Mouse (Mus musculus) ovary, adult 18-20 months (tissue): ENCODE data around the gene Krtap2-4.
A peak's percentile ranks its signal among the peaks of the same experiment; 100 is the strongest.
"Not testable (repeated sequence)": the region's sequence is repeated elsewhere in the genome, so short reads cannot be mapped to it uniquely, and the experiment has no call there.

Experiments
- DNase-seq: peaks from one replicate; pipeline ENCODE4 v3.0.0; 2022; ENCODE audit warnings: low spot score, mixed read lengths

Gene Krtap2-4

GRCm38 (mm10) chr11:99614796-99615363, at the start of gene Krtap2-4:
TSS of gene Krtap2-4 (minus strand) at chr11:99614846.
- DNase-seq = no peak

DNA sequence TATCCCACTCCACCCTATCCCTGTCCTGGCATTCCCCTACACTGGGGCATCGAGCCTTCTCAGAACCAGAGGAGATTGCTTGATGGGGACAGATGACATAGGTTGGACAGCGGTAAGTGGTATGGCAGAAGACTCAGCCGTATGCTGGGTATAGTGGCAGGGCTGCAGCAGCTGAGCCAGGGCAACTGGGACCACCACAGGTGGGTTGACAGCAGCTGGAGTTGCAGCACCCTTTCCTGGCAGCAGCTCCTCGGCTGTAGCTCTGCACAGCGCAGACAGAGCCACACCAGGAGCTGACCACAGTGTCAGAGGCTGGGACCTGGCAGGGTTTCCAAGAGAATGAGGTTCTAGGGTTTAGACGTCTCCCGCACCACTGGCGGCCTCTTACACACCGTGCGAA, 48.2 kb upstream of the Krtap2-4 start:
- DNase-seq = no peak

- no peak for DNase-seq
Observed at GRCm38 (mm10) chr11:99659256-99659655, 44.6 kb upstream of the Krtap2-4 start.

GRCm38 (mm10) chr11:99658467-99659010, 43.9 kb upstream of the Krtap2-4 start, which contains the start of gene Gm11563:
TSS of gene Gm11563 (minus strand) at chr11:99658960.
- DNase-seq = not testable (repeated sequence)

DNA sequence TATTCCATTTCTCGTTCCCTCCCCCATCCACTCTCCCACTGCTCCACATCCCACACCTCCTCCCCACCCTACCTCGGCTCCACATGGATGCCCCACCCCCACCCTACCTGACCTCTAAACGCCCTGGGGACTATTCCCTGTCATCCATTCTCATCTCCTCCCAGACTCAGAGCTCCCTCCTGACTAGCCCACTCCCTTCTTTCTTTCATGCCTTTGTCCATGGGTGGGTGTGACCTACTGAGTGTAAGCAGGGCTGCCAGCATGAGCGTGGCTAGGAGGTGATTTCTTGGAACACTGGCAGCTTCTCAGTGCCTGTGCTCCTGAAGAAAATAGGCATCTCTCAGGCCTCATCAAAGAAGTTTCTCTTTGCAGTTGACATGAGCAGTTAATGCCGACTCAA, 42.4 kb upstream of the Krtap2-4 start:
- no peak for DNase-seq

GRCm38 (mm10) chr11:99650136-99650535, 35.5 kb upstream of the Krtap2-4 start, which contains the start of gene Gm11555:
TSS of gene Gm11555 (minus strand) at chr11:99650236.
- DNase-seq = no peak

DNA sequence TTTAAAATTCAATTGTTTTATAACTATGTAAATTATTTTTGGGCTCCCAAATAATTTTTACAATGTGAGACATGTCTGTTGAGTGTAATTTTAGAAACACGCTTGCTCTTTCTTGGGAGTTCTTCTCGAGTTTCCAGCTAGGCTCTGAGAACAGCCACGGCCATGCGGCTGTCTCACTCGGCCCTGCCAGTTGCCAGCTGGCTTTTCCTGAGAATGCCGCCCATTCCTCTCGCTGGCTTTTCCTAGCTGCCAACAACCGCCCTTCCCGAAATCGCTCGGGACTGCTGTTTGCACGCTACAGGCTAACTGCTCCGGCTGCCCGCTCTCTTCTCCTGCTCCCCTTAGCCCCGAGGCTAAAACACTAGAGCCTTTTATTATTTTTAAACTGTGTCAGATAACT, 31.8 kb upstream of the Krtap2-4 start:
- no peak for DNase-seq

- DNase-seq = no peak
Observed at GRCm38 (mm10) chr11:99644351-99644750, 29.7 kb upstream of the Krtap2-4 start.

DNA sequence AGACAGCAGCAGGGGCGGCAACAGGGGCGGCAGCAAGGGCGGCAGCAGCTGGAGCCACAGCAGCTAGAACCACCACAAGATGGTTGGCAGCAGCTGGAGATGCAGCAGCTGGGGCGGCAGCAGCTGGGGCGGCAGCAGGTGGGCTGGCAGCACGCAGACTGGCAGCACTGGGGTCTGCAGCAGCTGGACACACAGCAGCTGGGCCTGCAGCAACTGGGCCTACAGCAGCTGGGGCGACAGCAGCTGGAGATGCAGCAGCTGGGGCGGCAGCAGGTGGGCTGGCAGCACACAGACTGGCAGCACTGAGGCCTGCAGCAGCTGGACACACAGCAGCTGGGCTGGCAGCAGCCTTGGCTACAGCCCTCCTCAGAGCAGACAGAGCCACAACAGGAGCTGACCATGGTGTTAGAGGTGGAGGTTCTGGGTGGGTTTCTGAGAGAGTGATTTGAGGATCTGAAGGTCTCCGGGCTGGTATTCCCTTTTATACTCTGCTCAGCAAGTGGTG, 29.0 kb upstream of the Krtap2-4 start, which contains the start of gene Krtap4-7:
Krtap4-7 (minus strand) TSS at position 455 of the 505 bp plus-strand sequence.
- not testable (repeated sequence) for DNase-seq

DNA sequence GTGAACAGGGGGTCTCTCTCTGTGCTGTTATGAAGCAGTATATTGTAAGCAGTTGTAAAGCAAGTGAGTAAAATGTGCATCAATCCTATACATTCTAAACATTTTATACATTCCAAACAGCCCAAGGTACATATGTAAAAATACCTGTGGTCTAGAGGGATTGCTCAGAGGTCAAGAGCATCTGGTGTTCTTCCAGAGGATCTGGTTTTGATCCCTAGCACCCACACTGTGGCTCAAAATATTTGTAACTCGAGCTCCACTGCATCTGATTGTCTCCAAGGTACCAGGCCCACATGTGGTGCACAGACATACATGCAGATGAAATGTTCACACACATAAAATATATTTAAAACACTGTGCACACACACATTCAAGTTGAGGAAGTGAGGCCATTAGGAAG, 26.3 kb upstream of the Krtap2-4 start:
- DNase-seq = no peak

DNA sequence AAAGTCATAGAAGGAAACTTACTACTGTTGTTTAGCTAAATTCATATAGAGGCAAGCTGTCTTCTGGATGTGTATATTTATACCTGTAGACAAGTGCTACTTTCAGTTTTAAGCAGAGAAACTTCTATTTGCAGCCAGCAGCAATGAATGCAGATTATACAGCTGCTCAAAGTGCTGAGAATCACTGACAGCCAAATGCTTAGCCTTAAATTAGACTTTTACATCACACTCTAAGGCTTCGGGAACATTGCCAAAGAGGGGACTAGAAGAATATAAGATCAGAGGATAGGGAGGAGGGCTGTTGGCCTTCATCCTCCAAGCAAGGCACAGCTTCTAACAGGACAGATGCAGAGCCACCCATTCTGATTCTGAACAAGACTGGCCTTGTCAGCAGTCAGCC, 22.4 kb upstream of the Krtap2-4 start:
- DNase-seq = no peak

DNA sequence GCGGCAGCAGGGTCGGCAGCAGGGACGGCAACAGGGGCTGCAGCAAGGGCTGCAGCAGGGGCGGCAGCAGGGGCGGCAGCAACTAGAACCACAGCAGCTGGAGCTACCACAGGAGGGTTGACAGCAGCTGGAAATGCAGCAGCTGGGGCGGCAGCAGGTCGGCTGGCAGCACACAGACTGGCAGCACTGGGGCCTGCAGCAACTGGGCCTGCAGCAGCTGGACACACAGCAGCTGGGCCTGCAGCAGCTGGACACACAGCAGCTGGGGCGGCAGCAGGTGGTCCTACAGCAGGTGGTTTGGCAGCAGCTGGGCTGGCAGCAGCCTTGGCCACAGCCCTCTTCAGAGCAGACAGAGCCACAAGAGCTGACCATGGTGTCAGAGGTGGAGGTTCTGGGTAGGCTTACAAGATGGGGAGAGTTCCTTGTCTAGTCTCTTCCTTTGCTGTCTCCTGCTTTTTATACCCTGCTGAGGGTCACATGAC, 20.0 kb upstream of the Krtap2-4 start, which contains the start of gene Krtap4-2:
Krtap4-2 (minus strand) TSS at position 432 of the 482 bp plus-strand sequence.
- DNase-seq = no peak

DNA sequence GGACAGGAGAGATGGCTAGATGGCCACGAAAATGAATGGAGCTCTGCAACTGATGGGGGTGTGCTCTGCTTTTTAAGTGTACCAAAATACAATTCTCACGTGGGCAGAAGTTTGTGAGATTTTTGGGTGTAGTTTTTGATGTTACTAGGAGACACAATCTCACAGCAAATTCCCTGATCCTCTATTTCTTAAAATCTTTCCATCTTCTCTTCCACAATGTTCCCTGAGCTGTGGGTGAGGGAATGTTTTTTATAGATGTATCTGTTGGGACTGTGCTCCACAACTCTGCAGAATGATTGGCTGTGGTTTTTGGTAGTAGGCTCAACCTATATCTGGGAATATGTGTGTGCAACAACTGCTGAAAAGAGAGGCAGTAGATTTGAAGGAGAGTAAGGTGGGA, 18.6 kb upstream of the Krtap2-4 start:
- DNase-seq = no peak

GRCm38 (mm10) chr11:99630890-99631289, 16.2 kb upstream of the Krtap2-4 start:
- DNase-seq = no peak

DNA sequence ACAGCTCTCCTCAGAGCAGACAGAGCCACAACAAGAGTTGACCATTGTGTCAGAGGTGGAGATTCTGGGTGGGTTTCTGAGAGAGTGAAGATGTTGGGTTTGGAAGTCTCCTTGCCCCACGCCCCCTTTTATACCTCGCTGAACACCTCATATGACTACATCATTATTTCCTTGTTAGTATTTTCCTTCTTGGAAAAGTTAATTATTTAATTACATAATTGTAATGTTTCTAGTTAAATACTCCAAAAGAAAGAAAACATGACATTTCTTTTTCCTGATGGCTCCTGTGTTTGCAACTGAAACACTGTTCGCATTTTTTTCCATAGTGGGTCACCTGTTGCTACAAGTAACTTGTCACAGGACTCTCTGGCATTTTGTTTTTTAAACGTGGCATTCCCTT, 13.5 kb upstream of the Krtap2-4 start, which contains the start of gene Krtap4-1:
Krtap4-1 (minus strand) TSS at position 101 of the 400 bp plus-strand sequence.
- no peak for DNase-seq

DNA sequence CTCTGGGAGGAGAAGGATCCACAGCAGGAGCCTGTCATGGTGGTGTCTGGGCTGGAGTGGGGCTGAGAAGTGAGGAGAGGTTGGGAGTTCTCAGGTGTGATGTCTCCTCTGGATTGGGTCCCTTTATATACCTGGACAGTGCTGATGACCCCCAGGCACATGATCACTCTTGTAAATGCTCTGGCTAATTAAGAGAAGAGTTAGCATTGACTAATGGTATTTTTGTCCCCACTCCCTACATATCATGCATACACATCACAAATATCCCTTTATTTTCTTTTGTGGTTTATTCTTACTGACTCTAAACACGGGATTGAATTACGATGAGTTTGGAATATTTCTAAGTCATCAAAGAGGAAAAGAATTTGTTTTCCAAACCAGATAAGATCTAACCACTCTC, 5.7 kb upstream of the Krtap2-4 start, which contains the start of gene Gm11562:
Gm11562 (minus strand) TSS at position 101 of the 400 bp plus-strand sequence.
- no peak for DNase-seq

- DNase-seq = not testable (repeated sequence)
Observed at GRCm38 (mm10) chr11:99610089-99610488, 4.6 kb downstream of the Krtap2-4 start, which contains the start of gene Gm11937. TSS of gene Gm11937 (minus strand) at chr11:99610189.

- DNase-seq = no peak
Observed at GRCm38 (mm10) chr11:99609126-99609525, 5.5 kb downstream of the Krtap2-4 start.

- not testable (repeated sequence) for DNase-seq
Observed at GRCm38 (mm10) chr11:99603208-99603607, 11.4 kb downstream of the Krtap2-4 start, which contains the start of gene Gm11938. TSS of gene Gm11938 (minus strand) at chr11:99603308.

- DNase-seq = not testable (repeated sequence)
Observed at GRCm38 (mm10) chr11:99597742-99598141, 16.9 kb downstream of the Krtap2-4 start, which contains the start of gene Krtap9-3. TSS of gene Krtap9-3 (minus strand) at chr11:99598105.

GRCm38 (mm10) chr11:99590981-99591380, 23.7 kb downstream of the Krtap2-4 start, which contains the start of gene Krtap1-3:
TSS of gene Krtap1-3 (minus strand) at chr11:99591339.
- no peak for DNase-seq

DNA sequence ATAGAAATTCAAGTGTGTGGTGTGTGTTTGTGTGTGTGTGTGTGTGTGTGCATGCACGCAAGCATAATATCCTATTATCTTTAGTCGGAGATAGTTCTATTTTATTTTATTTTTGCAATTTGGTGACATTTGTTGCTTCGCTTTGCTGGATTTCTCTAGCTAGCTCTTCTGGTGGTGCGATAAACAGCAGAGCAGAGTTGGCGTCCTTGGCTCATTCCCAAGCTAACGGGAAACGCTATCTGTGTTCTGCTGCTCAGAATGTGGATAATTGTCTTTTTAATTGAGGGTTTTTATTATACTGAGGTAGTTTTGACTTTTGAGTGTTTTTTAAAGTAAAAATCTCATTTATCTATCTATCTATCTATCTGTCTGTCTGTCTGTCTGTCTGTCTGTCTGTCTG, 29.6 kb downstream of the Krtap2-4 start:
- peak; percentile 19 for DNase-seq

GRCm38 (mm10) chr11:99583245-99583704, 31.4 kb downstream of the Krtap2-4 start, which contains the start of gene Krtap1-4:
TSS of gene Krtap1-4 (minus strand) at chr11:99583654.
- DNase-seq = no peak
